Mouse (Mus musculus): ENCODE results near the gene Filip1.

- TF ChIP-seq ZC3H11A (IDR thresholded peaks at IDR 0.05; ENCODE audit: low read depth, low read length) (no peak), EP300 (IDR thresholded peaks at IDR 0.05; ENCODE audit: low read length) (no peak), MAFK (IDR thresholded peaks at IDR 0.05; ENCODE audit: insufficient replicate concordance, low read length) (no peak), CTCF (conservative IDR thresholded peaks at IDR 0.05 in 1 of 2, IDR thresholded peaks at IDR 0.05 in 1 of 2; ENCODE audit: low read depth in 2 of 2, low read length in 2 of 2) (no peak), POLR2A (IDR thresholded peaks at IDR 0.05; ENCODE audit: low read depth, low read length) (no peak), E2F4 (IDR thresholded peaks at IDR 0.05; ENCODE audit: insufficient replicate concordance, low read depth, low read length) (no peak)
These were observed 198.1 kb downstream of the Filip1 start for GRCm38 (mm10) chr9:79814592-79814991.

Data from CH12.LX (cell line).